Mouse (Mus musculus) MEL-GATA-1-ER (cell line): Measurements from ENCODE around the gene Camk2n1.

Experiments used
- DNase-seq: peaks from one replicate; pipeline ENCODE4 v3.0.0-alpha.2; 2012; ENCODE audit warnings: low read depth; ENCODE audit errors: extremely low read depth

Camk2n1 gene

DNA sequence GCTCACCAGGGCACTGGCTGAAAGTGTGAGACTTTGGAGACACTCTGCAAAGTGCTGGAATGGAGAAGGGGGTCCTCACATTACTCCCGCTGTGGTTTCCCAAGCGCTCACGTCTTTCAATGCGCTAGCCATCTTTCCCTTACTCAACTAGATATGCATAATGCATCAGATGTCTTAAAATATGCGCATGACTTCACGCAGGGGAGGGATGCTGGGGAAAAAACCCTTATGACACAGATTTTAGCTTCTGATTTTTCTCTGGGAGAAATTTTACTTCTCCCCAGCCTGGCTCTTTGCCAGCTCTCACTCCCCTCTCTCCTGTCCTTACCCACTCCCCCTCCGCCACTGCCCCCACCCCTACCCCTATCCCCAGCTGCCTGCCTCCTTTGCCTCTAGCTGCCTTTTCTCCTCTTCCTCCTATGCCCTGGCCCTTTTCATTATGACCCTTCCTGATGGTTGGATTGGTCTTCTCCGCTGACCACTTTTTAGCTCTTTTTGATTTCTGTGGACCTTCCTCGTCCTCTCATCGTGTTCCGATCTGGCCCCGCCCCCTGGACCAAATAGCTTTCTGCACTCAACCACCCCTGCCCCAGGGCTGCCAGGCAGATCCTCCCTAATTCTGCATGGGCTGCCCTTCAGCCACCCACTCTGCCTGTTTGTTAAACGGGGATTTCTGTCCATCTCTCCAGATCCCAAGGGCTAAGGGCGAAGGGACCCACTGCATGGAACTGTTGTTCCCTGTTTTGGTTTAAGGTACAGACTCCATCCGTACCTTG, 6.1 kb upstream of the Camk2n1 start:
- no peak for DNase-seq

DNA sequence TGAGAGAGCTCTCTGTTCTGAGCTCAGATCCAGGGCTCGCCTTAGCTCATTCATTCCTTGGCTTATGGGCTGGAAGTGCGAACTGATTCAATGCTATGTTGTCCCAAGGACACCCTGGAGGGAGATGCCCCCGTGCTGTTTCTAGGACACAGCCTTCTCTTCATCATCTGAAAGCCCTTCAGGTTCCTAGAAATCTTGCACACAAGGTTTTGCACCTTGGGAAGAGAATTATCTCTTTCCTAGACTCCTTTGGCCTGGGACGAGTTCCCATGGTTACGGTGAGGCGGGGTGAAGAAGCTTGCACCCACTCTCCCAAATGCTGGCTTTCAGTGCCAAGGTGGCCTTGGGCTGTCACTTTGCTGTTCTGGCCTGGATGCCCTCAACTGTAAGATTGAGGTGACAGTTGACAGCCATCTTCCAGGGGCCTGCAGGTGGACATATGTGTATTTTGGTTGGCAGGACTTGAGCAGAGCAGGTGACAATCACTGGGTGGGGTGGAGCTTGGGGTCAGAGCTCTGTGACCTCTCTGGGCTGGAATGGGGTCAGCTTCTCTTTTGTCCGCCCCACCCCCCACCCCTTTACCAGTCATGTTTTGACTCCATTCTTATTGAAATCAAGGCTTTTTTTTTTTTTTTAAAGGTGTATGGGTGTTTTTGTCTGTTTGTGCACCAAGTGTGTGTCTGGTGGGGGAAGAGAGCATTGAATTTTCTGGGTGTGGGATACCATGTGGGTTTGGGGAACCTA, 5.1 kb upstream of the Camk2n1 start:
- no peak for DNase-seq

DNA sequence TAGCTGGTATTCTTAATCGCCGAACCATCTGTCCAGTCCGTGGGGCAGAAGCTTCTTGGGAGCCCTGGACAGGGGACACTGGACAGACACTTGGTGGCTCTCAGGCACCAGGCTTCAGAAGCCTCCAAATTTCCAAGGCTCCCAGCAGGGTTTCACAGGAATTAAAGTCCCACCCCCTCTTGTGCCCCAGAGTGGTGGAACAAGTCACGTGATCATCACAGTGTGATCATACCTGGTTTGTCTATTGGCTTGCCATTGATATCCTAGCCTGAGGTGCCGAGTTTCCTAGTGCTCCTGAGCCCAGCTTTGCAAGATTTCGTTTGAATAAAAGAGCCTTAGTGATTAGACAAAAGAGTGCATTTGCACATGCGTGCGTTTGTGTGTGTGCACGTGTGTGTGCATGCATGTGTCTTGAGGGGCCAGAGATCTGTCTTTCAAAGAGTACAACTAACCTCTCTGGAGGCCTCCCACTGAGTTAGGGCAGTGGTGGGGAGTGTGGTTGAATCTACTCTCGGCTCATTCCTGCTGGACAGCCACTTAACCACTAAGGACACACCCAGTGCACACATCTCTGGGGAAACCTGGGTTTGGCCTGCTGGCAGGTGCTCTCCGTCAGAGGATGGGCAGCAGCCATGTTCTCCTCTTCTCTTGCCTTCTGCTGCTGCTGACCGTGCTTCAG, 4.3 kb upstream of the Camk2n1 start:
- DNase-seq, result no peak

DNA sequence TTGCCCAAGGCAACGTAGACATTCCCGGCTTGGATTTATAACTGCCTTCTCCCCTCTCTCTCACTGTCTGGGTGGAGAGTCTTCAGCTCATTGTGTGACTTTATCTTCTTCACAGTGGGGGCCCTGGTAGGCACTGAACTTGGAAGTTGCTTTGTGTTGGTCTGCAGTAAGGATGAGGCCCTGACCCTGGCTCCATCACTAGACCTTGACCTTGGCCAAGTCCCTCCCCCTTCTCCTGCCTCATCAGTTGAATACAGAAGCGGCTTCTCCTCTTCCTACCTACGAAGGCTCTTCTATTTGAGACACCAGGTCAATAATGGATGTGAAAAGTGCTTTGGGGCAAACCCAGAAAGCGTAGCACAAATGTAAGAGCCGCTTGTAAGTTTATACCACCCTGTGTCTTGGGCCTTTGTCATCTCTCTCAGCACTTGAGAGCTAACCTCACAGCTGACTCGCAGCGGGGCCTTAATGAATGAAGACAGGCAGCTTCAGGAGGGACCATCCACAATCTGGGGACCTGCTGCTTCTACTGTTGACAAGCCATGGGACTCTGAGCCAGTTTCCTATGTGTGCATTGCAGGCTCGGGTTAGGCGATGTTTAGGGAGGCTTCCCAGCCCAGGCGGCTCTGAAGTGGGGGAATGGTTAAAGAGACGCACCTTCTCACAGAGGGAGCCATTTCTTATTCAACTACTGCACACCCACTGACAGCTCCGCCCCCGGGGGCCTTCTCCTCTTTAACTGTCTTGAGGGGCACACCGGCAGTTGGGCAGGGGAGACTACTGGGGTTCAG, 1.6 kb upstream of the Camk2n1 start:
- DNase-seq, result no peak

DNA sequence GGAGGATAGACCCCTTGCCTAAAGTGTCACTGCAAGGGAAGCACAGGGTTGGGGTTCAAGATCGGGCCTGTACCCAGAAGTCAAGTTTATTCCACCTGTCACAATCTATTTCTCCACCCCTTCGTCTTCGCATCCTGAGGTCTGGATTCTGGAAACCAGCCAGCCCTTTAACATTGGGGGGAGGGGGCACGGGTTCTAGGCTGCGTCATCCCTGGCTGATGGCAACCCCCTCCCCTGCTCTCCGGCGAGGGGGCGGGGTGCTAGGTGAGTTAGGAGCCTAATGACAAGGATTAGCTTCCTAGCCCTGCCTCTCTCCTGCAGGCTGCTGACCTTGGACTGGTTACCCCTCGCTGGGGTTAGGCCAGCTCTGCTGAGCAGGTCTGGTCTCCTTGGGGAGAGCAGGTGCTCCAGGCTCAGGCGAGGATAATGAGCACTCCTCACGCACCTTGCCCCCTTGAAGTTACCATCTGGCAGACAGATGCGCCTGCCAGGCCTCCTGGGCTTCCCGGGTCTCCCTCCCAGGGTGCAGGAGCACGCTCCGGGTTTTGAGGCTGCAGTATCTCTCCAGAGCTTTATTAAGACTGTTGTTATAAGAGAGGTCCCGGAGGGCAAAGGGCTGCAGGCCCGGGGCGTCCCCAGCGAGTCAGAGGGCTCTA, 889 bp upstream of the Camk2n1 start:
- no peak for DNase-seq

DNA sequence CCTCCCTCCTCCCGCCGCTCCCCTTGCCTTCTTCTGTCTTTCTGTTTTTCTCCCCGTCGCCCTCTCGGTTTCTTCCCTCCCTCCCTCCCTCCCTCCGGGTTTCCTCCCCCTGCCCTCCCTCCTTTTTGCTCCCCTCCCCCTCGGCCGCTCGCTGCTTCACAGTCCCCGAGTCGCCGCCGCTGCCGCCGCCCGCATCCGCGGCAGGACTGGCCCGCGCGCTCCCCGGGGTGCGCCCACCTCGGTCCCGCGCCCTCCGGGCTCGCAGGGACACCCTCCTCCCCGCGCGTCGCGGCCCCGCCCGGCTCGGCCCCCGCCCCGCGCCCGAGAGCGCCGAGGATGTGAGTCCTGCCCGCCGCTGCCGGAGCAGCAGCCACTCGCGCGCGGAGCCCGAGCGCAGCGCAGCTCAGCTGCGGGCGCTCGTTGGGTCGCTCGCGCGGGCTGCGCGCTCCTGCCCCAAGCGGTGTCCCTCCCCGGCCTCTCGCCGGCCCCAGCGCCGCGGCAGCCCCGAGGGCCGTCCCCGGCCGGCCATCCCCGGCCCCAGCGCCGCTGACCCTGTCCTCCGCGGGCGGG, 542 bp downstream of the Camk2n1 start:
- DNase-seq, result no peak

DNA sequence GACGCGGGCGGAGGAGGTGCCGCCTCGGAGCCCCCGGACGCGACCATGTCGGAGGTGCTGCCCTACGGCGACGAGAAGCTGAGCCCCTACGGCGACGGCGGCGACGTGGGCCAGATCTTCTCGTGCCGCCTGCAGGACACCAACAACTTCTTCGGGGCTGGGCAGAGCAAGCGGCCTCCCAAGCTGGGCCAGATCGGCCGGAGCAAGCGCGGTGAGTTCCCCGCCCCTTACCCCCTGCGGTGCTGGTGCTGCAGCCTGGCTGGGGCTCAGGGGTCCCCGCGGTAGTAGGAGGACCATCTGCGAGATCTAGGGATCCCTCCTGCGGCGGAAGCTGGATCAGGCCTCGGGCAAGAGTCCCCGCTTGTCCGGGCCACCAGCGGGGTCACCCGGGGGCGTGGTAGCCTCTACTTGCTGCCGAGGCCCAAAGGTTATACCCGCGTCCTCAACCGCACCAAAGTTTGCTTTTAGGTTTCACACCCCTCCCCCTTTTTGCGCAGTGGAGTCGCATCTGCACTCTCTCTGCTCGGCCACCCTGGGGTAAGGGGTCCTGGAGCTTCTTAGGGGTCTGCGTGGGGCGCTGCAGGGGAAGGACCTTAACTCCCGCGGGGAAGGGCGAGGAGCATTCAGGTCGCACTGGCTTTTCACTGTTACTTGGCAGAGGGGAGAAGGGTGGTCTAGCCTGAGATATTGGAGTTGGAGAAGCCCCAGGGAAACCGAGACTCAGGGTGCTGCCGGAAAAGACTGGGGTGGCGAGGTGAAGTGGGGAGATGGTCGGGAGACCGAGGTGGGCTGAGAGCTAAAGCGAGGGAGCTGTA, 1.2 kb downstream of the Camk2n1 start:
- no peak for DNase-seq

DNA sequence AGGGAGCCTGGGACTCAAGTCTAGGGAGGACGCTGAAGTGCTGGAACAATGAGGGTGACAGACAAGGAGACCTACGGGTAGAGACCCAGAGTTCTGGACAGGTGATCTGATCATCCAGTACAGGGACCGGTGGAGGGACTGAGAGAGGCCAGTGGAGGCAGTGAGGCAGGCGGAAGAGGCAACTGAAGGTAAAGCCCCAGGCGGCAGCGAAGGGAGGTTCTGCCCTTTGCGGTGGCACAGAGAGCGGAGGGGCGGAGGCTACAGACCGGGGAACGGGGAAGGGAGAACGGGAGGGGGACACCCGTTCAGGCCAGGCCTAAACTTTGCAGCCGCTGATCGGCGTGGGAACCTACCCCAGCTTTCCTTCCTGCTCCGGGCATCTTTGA, 1.8 kb downstream of the Camk2n1 start:
- DNase-seq, result no peak

DNA sequence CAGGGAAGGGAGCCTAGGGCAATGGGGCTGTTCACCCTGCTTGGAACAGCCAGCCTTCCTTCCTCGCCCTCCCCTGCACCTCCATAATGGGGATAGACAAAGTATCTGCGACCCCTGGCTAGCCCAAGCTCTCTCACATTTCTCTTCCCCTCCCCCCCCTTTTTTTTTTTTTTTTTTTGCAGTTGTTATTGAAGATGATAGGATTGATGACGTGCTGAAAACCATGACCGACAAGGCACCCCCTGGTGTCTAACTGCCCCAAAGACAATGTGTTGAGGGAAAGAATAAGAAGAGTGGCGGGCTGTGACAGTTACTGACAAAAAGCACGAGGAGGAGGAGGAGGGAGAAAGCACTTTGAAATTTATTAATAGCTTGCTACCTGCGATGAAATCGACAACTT, 2.4 kb downstream of the Camk2n1 start:
- DNase-seq, result no peak

DNA sequence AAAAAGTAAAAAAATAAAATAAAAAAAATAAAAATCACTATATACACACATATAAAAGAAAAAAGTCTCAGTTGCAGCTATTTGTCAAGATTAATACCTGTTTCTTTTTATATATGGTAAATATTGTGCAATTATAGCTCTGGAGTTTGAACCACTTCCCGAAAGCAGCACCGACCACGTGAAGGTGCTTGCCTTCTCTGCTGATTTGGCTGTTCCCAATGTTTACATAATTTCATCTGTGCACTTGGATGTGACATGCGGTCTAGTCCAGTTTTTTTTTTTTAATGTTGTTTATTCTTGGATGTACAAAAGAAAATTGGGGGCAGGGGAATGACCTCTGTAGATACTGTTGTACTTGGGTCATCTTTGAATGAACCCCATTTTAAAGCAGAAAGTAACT, 3.0 kb downstream of the Camk2n1 start:
- no peak for DNase-seq

DNA sequence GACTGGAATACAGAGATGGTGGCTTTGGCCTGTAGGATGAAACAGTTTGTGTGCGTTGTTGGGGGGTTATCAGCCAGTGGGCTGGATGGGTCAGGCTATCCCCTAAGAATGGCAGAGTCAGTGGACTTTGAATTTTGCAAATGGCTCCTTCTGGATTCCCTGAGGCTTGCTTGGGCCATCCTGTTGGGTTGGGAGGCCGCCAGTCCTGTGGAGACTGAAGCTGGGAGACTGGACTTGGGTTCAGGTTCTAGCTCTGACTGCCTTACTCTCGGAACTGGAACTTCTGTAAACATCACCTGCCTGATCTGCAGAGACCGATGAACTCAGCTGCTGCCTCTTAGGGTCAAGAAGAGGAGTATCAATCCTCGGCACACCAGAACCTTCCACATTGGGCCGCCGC, 4.1 kb downstream of the Camk2n1 start:
- no peak for DNase-seq

DNA sequence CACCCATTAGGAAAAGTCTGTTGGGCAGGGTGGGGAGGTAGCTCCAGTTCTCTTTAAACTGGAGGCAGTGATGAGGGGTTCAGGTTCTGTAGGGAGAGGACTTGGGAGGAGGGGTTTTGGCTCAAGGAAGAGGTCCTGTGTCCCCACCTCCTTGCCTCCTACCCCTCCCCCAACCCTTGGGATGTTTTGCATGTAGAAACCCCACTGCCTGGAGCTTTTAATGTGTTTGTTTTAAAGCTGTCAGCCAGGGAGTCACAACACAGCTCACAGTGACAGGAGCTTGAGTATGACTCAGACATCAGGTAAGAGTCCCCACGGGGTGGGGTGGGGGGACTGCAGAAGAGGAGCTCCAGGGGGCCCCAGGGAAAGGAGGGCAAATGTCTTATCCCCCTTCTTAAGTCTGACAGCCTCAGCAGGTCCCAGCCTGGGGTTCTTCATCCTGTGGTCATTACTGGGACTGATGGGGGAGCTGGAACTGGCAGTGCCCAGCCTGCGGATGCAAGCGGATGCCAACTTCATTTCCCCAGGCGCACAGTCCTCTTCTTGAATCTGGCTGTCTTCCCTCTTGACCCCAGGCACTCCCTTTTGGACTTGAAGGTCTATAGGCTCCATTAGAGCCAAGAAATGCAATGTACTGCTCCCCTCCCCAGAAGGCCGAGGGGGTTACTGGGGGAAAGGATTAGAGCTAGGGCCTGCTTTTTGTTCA, 4.8 kb downstream of the Camk2n1 start:
- no peak for DNase-seq

DNA sequence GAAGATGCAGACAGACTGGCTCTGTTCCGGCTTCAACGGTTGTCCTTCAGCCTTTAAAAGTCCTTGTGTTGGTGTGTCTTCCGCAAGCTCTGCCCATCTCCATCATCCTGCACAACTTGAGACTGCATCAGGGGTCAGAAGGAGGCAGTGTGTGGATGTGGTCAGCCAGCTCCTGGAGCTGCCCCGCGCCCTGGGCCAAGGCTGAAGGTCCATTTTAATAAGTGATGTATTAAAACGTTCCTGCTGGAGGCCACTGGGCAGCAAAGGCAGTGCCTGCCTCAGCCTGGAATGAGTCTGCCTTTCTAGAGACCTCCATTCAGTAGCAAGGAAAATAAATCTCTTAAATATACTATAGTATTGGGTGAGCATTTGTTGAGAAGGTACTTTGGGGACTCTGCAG, 5.7 kb downstream of the Camk2n1 start:
- DNase-seq, result no peak

DNA sequence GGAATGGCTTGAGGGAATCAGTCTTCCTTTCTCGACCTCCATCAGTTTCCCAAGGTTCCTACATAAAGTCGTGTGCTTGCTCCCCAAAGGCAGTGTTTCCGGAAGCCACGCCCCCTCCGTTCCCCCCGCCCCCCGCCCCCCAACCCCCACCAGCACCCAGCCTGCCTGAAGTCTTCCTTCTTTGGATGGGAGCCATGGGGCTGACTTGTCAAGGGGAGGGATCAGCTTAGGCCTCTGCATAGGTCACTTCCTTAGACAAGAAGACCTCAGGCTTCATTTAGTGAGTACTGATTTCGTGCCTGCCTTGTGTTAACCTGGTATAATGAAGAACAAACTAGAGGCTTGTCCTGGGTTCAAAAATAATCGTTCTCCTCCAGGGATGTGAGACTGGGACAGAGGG, 6.8 kb downstream of the Camk2n1 start:
- no peak for DNase-seq

DNA sequence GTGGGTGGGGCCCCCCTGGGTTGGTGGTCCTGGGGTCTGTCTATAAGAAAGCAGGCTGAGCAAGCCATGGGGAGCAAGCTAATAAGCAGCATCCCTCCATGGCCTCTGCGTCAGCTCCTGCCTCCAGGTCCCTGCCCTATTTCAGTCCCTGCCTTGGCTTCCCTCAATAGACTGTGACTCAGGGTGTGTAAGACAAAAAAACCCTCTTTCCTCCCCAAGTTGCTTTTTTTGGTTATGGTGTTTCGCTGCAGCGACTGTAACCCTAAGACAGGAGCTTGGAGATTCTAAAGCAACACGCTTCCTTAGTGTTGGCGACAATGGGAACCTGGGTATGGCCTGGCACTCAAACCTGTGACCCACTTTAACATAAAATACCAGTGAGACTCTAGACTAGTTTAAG, 7.4 kb downstream of the Camk2n1 start:
- DNase-seq, result no peak

DNA sequence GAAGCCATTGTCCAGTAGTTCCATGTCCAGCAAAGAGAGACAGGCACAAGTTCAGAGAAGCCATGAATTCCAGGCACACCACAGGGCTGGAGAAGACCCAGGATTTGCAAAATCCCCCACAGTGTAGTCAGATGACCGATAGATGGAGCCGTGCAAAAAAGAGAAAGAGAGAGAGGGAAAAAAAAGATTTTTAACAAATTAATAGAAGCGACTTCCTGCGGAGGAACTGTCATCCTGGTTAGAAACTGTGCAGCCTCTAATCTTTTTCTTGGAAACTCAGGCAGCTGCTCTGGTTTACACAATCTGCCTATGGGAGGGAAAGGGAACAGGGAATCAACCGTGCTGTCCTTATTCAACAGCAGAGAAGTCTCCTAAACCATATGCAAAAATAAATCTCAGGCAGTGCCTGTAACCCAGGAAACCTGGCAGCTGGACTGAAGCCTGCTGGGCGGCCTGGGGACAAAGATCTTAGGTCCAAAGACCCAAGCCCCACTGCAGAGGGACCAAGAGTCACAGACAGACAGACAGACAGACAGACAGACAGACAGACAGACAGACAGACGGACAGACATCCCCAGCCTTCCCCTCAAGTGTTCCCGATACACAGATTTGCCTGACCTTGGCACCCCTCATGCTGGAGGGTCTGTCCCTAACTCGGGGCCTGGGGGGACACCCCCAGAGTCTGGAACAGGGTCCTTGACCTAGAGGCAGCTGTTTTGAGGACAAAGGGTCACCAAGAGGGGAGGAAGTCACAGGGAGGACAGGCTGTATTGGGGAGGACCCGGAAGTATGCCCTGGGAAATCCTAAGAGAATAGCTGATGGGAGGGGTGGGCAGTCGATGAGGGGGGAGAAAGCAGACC, 9.1 kb downstream of the Camk2n1 start:
- DNase-seq, result no peak

DNA sequence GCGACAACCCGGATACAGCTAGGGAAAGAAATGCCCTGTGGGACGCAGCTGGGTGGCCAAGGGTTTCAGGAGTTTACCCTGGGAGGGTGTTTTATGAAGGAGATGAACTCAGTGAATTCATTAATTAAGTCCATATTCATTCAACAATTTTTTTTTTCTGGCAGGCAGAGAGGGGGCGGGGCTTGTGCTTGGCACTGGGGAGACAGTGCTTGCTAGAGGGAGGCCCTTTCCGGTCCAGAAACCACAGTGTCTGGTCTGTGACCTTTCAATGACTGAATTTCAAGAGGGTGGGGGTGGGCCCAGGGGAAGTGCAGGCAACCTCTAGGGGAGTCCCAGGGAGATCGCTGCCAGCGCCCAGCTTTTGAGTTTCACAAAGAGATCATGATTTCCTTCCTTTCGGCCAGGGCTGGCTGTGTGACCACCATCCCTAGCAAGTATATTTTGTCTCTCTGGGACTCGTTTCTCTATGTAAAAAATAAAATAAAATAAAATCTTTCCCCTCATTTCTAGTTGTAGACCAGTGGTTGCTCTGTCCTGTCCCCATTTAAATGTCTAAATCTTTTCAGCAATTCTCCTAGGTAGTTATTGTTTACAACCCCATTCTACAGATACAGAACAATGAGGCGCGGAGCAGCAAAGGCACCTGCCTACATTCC, 9.8 kb downstream of the Camk2n1 start:
- DNase-seq, result no peak
